Mouse (Mus musculus) forebrain, embryonic 16.5 days (tissue): Measurements from ENCODE around the gene Tnfrsf21. TPM values are rescaled to one million over a fixed set of nuclear protein-coding genes. Genes with fewer than 3 reads are reported as not detected.
A peak's percentile ranks its signal among the peaks of the same experiment; 100 is the strongest.

Experiments
- ATAC-seq: fragments of 200-750 bp; cut with Nextera tagmentation; 2 replicates; pipeline ENCODE4 v1.8.0; 2017; ENCODE audit warnings: mild to moderate bottlenecking, moderate library complexity
- H3K27ac ChIP-seq: fragments of 300-500 bp; sonication (generic); 2 replicates; pipeline ENCODE4 v1.5.1; 2014; ENCODE audit warnings: low read length, control low read depth
- H3K27me3 ChIP-seq: fragments of 300-500 bp; sonication (generic); replicated peaks from 2 replicates; pipeline ENCODE4 v1.6.1; 2014; ENCODE audit warnings: low read length; ENCODE audit not compliant: control insufficient read depth, insufficient read depth
- H3K36me3 ChIP-seq: fragments of 300-500 bp; sonication (generic); 2 replicates; pipeline ENCODE4 v1.6.1; 2014; ENCODE audit not compliant: control insufficient read depth, insufficient read depth
- H3K4me1 ChIP-seq: fragments of 300-500 bp; sonication (generic); replicated peaks from 2 replicates; pipeline ENCODE4 v1.6.1; 2014; ENCODE audit warnings: low read length; ENCODE audit not compliant: control insufficient read depth, insufficient read depth
- H3K4me2 ChIP-seq: fragments of 300-500 bp; sonication (generic); 2 replicates; pipeline ENCODE4 v1.6.1; 2014; ENCODE audit warnings: mild to moderate bottlenecking, low read length, control low read depth
- H3K4me3 ChIP-seq: fragments of 300-500 bp; sonication (generic); replicated peaks from 2 replicates; pipeline ENCODE4 v1.5.1; 2014; ENCODE audit warnings: mild to moderate bottlenecking, low read length, control low read depth
- H3K9ac ChIP-seq: fragments of 300-500 bp; sonication (generic); replicated peaks from 2 replicates; pipeline ENCODE4 v1.6.1; 2014; ENCODE audit warnings: low read depth, low read length, control low read depth
- H3K9me3 ChIP-seq: fragments of 300-500 bp; sonication (generic); 2 replicates; pipeline ENCODE4 v1.6.1; 2016; ENCODE audit warnings: low read length; ENCODE audit not compliant: control insufficient read depth
- WGBS: fragments of 180-500 bp; shearing (Covaris S2); extraction: QIAGEN DNeasy Blood & Tissue Kit; methylation state at CpG from one replicate; pipeline ENCODE4 v1.1.7; 2014; 5-methylcytosine and 5-hydroxymethylcytosine counted together
- polyA plus RNA-seq: library from polyadenylated mRNA; unstranded; fragments of >200 nt; fragmentation: Nextera tagmentation; extraction: Ambion mirVana; gene quantifications from 2 replicates; pipeline ENCODE4 v1.2.1, GENCODE M21; 2015

The Tnfrsf21 gene
- 66.5 and 67.8 TPM in 2 replicates for polyA plus RNA-seq

DNA sequence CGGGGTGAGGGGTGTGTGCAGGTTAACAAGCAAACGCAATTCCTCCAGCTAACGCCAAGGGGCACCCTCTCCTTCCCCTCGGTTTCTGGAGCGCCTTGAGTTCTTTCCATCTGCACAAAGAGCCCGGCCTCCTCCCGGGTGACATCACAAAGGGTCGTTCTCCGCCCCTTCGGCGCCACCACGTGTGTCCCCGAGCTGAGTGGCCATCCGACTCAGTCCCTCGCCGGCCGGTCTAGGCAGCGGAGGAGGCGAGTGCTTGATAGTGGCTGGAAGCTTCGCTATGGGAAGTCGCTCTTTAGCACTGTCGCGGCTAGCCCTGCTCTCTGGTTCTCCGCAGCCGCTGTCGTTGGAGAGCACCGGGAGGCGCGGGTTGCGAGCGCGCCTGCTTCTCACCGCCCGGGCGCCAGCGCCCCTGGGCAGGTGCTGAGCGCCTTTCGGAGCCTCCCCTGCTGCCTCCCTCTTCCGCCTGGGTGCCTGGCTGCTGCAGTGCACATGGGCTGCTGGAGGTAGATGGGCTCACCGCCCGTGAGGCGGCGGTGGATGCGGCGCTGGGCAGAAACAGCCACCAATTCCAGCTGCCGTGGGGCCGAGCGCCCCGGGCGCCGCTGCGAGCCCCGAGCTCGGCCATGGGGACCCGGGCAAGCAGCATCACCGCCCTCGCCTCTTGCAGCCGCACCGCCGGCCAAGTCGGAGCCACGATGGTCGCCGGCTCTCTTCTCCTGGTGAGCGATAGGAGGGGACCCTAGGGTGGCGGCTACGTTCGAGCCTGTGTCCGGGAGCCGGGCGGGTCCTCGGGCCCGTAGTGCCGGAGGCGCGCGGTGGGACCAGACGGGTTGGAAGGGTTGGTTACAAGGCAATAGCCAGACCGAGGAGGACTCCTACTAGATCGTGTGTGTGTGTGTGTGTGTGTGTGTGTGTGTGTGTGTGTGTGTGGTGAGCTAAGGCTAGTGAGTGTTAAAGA lies at the start of gene Tnfrsf21:
Tnfrsf21 (plus strand) TSS at position 185 of the 961 bp plus-strand sequence.
- under 1% methylated on average over 76 of the region's 80 CpGs for WGBS
- Histone ChIP-seq H3K4me3 (peak within 1 kb of the TSS; percentile 96), H3K27me3 (no peaks in the 10 kb centered on the region), H3K36me3 (no peaks in the 10 kb centered on the region), H3K4me2 (peak within 1 kb of the TSS; percentile 60), H3K27ac (peak within 1 kb of the TSS; percentile 96), H3K9ac (peak within 1 kb of the TSS; percentile 99), H3K9me3 (no peaks in the 10 kb centered on the region), H3K4me1 (peaks cover 11% of the 10 kb centered on the region)
- ATAC-seq, result peak; percentile 95

DNA sequence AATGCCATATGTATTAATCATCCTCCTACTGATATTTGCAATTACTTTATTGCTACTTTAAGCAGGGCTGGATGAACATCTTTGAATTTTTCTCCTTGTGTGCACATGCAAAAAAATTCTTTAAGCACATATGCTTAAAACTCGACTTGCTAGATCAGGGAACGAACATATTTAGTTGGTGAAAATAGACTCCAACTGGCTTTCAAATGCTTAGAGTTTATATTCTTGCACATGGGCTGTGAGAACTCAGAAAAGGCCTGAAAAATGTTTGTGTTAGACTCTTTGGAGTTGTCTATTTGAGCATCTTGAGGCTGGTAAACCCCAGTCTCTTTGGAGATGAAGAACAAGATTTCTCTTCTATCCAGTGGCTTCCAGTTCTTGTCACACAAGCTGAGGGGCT lies 48.2 kb upstream of the Tnfrsf21 start:
- H3K9me3 ChIP-seq, result no peaks in the 10 kb centered on the region
- no peak overlapping the region for H3K27ac ChIP-seq
- no peak overlapping the region for H3K9ac ChIP-seq
- no peak overlapping the region for H3K4me3 ChIP-seq
- no peaks in the 10 kb centered on the region for H3K27me3 ChIP-seq
- H3K4me2 ChIP-seq, result no peak overlapping the region
- WGBS, result 82% methylated on average over 2 of the region's 2 CpGs
- ATAC-seq, result no peak
- H3K36me3 ChIP-seq, result no peaks in the 10 kb centered on the region
- no peaks in the 10 kb centered on the region for H3K4me1 ChIP-seq

DNA sequence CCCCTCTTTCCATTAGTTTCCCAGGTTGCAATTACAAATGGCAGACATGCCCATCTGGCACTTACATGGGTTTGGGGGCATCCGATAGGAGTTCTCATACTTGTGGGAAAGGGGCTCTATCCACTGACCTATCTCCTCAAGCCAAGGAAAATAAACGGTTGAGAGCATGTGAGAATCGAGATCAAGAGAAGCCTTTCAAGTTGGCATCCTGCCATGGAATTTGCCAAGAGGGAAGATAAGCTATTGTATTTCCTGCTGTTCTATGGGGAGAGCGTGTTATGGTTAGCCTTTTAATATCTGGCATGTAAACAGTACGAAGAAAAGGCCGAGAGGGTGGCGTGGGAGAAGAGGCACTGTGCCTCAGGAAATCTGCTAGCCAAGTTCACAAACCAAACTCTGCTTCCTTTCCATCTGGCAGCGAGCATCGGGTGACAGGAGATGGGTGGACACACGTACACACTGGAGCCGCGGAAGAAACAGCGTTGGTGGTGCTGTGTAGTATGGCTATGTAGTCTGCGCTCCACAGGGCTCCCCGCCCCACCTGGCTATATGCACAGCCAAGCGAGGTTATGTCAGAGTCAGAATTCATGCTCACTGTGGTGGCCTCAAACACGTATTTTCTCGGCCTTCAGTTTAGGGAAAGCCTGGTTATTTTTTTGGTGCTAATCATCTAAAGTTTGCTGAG lies 40.9 kb upstream of the Tnfrsf21 start:
- no peak for ATAC-seq
- no peaks in the 10 kb centered on the region for H3K4me1 ChIP-seq
- no peak overlapping the region for H3K4me2 ChIP-seq
- H3K36me3 ChIP-seq, result no peaks in the 10 kb centered on the region
- no peak overlapping the region for H3K9ac ChIP-seq
- H3K4me3 ChIP-seq, result no peak overlapping the region
- 83% methylated on average over 18 of the region's 18 CpGs for WGBS
- no peaks in the 10 kb centered on the region for H3K9me3 ChIP-seq
- H3K27me3 ChIP-seq, result no peaks in the 10 kb centered on the region
- H3K27ac ChIP-seq, result no peak overlapping the region

DNA sequence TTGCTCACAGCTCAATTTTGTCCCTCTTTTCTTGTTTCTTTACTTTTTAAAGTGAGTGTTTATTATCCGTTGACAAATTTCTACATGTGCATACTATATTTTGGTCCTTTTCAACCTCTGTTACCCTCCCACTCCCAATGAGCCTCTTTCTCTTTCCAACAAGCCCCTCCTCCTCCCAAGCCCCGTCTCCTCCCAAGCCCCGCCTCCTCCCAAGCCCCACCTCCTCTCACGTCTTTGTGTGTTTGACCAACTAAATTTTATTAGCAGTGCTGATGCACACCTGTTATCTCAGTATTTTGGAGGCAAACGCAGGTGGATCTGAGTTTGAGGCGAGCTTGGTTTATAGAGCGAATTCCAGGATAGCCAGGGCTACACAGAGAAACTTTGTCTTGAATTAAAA lies 38.6 kb upstream of the Tnfrsf21 start:
- WGBS, result 79% methylated on average over 7 of the region's 7 CpGs
- ATAC-seq, result no peak

DNA sequence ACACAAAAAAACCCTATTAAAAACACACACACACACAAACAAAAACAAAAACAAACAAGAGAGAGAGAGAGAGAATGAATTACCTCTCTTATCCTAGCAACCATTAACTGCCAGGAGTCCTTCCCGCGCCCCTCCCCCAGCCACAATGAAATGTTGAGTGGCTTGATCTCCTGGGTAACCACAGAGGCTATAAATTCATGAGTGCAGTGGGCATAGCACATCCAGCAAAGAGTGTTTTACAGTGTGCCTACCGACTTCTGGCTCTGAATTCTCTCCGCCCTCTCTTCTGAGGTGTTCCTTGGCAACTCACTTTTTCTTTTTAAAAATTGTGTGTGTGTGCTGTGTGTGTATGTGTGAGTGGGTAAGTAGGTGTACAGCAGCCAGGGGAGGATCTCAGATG lies 38.0 kb upstream of the Tnfrsf21 start:
- H3K27ac ChIP-seq, result no peak overlapping the region
- WGBS, result 85% methylated on average over 4 of the region's 4 CpGs
- no peak for ATAC-seq
- no peaks in the 10 kb centered on the region for H3K36me3 ChIP-seq
- no peak overlapping the region for H3K4me3 ChIP-seq
- no peaks in the 10 kb centered on the region for H3K27me3 ChIP-seq
- no peaks in the 10 kb centered on the region for H3K9me3 ChIP-seq
- H3K4me1 ChIP-seq, result no peaks in the 10 kb centered on the region
- no peak overlapping the region for H3K9ac ChIP-seq
- no peak overlapping the region for H3K4me2 ChIP-seq

More for the DNA sequence above, 38.6 kb upstream of the Tnfrsf21 start:
- no peak overlapping the region for H3K9ac ChIP-seq
- no peak overlapping the region for H3K4me3 ChIP-seq
- no peak overlapping the region for H3K27ac ChIP-seq
- no peaks in the 10 kb centered on the region for H3K27me3 ChIP-seq
- H3K36me3 ChIP-seq, result no peaks in the 10 kb centered on the region
- H3K4me2 ChIP-seq, result no peak overlapping the region
- H3K4me1 ChIP-seq, result no peaks in the 10 kb centered on the region
- H3K9me3 ChIP-seq, result no peaks in the 10 kb centered on the region

DNA sequence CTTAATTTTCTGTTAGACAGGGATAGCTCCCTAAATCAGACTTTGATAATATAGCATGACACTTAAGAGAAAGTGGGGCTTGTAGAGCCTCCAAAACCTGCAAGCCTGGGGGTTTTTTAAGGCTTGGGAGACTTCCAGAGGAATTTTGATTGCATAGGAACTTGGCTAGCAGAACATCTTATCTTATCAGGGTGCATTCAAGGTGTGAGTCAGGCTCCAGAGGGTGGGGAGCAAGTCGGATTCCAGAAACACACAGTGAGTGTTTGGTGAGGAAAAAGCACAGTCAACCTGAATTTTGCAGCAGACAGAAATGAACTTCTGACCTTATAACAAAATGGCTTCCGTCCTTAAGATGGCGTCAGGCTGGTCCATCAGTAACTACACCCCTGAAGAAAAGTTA lies 34.5 kb upstream of the Tnfrsf21 start:
- no peaks in the 10 kb centered on the region for H3K27me3 ChIP-seq
- no peak for ATAC-seq
- no peak overlapping the region for H3K9ac ChIP-seq
- H3K9me3 ChIP-seq, result no peaks in the 10 kb centered on the region
- H3K4me2 ChIP-seq, result no peak overlapping the region
- WGBS, result 94% methylated on average over 3 of the region's 3 CpGs
- no peak overlapping the region for H3K27ac ChIP-seq
- H3K4me1 ChIP-seq, result no peaks in the 10 kb centered on the region
- no peaks in the 10 kb centered on the region for H3K36me3 ChIP-seq
- no peak overlapping the region for H3K4me3 ChIP-seq

DNA sequence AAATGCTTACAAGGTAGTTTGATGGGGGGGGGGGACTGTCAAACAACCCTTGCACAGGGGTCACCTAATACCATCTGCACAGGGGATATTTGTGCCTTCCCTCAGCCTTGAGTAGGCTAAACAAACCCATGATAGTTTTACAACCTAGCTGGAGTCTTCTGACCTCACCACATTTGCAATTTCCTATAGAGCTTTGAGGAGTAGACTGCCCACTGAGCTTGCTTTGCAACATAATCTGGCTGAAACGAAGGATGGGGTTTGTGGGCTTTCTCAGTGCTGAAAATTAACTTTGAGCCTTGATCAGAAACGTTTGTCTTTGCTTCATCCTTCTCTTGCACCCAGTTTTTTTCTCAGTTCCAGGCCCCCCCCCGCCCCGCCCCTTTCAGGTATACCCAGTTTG lies 33.8 kb upstream of the Tnfrsf21 start:
- WGBS, result 60% methylated on average over 4 of the region's 4 CpGs
- Histone ChIP-seq H3K27me3 (no peaks in the 10 kb centered on the region), H3K27ac (no peak overlapping the region), H3K9me3 (no peaks in the 10 kb centered on the region), H3K4me3 (no peak overlapping the region), H3K9ac (no peak overlapping the region), H3K36me3 (no peaks in the 10 kb centered on the region), H3K4me1 (no peaks in the 10 kb centered on the region), H3K4me2 (no peak overlapping the region)
- no peak for ATAC-seq

DNA sequence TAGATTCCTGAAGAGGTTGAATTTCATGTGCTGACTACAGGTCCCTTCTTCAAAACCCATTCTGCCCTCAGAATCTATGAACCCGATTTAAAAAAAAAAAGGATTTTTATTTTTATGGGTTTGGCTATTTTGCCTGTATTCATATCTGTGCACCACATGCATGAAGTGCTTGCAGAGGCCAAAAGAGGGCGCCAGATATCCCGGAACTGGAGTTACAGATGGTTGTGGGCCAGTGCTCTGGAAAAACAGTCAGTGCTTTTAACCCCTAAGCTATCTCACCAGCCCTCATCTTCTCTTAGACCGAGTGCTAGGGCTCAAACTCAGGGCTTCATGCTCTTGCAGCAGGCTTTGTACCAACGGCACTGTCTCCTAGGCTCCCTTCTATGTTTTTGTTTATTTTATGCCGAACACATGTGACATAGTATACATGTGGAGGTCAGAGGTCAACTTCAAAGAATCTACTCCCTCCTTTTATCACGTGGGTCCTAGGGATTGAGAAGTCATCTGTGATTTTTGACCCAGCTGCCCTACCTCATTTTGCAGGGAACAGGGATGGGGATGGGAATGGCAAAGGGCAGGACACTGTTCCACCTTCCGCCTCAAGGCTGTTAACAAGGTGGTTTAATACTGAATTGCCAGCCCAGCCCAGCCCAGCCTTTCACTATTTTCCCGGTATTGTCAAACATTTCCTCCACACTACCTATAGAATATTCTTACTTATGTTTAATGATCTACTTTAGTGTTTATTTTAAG lies 30.3 kb upstream of the Tnfrsf21 start:
- 64% methylated on average over 8 of the region's 9 CpGs for WGBS
- Histone ChIP-seq H3K4me2 (no peak overlapping the region), H3K27ac (no peak overlapping the region), H3K36me3 (no peaks in the 10 kb centered on the region), H3K4me3 (no peak overlapping the region), H3K4me1 (no peaks in the 10 kb centered on the region), H3K27me3 (no peaks in the 10 kb centered on the region), H3K9ac (no peak overlapping the region), H3K9me3 (no peaks in the 10 kb centered on the region)
- ATAC-seq, result no peak

DNA sequence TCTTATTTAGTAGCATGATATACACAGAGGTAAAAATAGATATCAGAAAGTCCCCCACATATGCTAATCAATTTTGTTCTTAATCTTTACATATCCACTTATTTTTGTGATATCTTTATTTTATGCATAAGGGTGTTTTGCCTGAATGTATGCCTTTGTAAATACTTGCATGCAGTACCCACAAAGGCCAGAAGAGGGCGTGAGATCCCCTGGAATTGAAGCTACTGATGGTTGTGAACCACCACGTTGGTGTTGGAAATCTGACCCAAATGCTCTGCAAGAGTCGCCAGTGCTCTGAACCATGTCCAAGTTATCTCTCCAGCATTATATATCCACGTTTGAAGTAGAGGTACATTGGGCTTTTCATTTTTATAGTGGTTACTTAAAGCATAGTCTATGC lies 28.7 kb upstream of the Tnfrsf21 start:
- H3K9me3 ChIP-seq, result no peaks in the 10 kb centered on the region
- H3K4me2 ChIP-seq, result no peak overlapping the region
- H3K36me3 ChIP-seq, result no peaks in the 10 kb centered on the region
- H3K27me3 ChIP-seq, result no peaks in the 10 kb centered on the region
- H3K27ac ChIP-seq, result no peak overlapping the region
- H3K4me1 ChIP-seq, result no peaks in the 10 kb centered on the region
- H3K9ac ChIP-seq, result no peak overlapping the region
- H3K4me3 ChIP-seq, result no peak overlapping the region
- WGBS, result 34% methylated on average over 4 of the region's 4 CpGs
- no peak for ATAC-seq
